Mouse (Mus musculus): Measurements from ENCODE around the gene Syt1.

DNA sequence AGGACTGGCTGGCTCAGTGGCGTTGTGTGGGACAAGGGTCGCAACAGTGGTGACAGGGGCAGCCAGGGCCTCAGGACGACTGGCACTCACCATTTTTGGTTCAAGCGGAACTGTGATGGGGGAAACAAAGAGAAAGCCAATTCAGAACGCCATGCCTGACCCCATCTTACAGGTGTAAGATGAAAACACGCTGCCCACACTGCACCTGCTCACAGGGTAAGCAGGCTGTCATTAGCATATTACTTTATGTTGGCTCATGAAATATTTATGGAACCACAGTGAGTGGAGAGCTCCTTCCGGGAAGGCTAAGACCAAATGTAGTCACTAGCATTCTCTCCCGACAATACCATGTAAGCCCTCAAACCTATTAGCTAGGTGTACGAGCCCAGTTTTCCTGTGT is 319.8 kb downstream of the Syt1 start:
- TF ChIP-seq CTCF (IDR thresholded peaks at IDR 0.05; ENCODE audit: low read depth, low read length) (no peak), GATA1 (IDR thresholded peaks at IDR 0.05; ENCODE audit: borderline replicate concordance, low read length) (no peak)

Measured in G1E (cell line).